Mouse (Mus musculus) lung, embryonic 16.5 days (tissue): ENCODE measurements around the gene Cacna1i. TPM values are rescaled to one million over a fixed set of nuclear protein-coding genes. Genes with fewer than 3 reads are reported as not detected.
A peak's percentile ranks its signal among the peaks of the same experiment; 100 is the strongest.

Experiments used
- ATAC-seq: fragments of 200-750 bp; cut with Nextera tagmentation; 2 replicates; pipeline ENCODE4 v1.8.0; 2017; ENCODE audit warnings: low read depth, mild to moderate bottlenecking, moderate library complexity
- H3K27ac ChIP-seq: fragments of 300-500 bp; sonication (generic); 2 replicates; pipeline ENCODE4 v1.5.1; 2014; ENCODE audit warnings: mild to moderate bottlenecking, control low read depth, low read length
- H3K27me3 ChIP-seq: fragments of 300-500 bp; sonication (generic); 2 replicates; pipeline ENCODE4 v1.6.1; 2014; ENCODE audit warnings: low read depth, low read length, mixed read lengths; ENCODE audit not compliant: control insufficient read depth, insufficient read depth
- H3K36me3 ChIP-seq: fragments of 300-500 bp; sonication (generic); 2 replicates; pipeline ENCODE4 v1.6.1; 2014; ENCODE audit warnings: low read length; ENCODE audit not compliant: control insufficient read depth, insufficient read depth
- H3K4me1 ChIP-seq: fragments of 300-500 bp; sonication (generic); replicated peaks from 2 replicates; pipeline ENCODE4 v1.6.1; 2014; ENCODE audit warnings: low read length, mixed read lengths; ENCODE audit not compliant: control insufficient read depth, insufficient read depth
- H3K4me2 ChIP-seq: fragments of 300-500 bp; sonication (generic); 2 replicates; pipeline ENCODE4 v1.6.1; 2014; ENCODE audit warnings: low read depth, low read length, control low read depth
- H3K4me3 ChIP-seq: fragments of 300-500 bp; sonication (generic); 2 replicates; pipeline ENCODE4 v1.5.1; 2014; ENCODE audit warnings: mild to moderate bottlenecking, low read length, control low read depth
- H3K9ac ChIP-seq: fragments of 300-500 bp; sonication (generic); 2 replicates; pipeline ENCODE4 v1.6.1; 2014; ENCODE audit warnings: low read length, control low read depth
- H3K9me3 ChIP-seq: fragments of 300-500 bp; sonication (generic); 2 replicates; pipeline ENCODE4 v1.6.1; 2016; ENCODE audit warnings: low read length; ENCODE audit not compliant: control insufficient read depth
- WGBS: fragments of 180-500 bp; shearing (Covaris S2); extraction: QIAGEN DNeasy Blood & Tissue Kit; methylation state at CpG from one replicate; pipeline ENCODE4 v1.1.7; 2014; 5-methylcytosine and 5-hydroxymethylcytosine counted together
- polyA plus RNA-seq: library from polyadenylated mRNA; unstranded; fragments of >200 nt; fragmentation: Nextera tagmentation; extraction: Ambion mirVana; gene quantifications from 2 replicates; pipeline ENCODE4 v1.2.1, GENCODE M21; 2015

Cacna1i gene
- polyA plus RNA-seq, 1 experiment from 2014 or later, result not detected

DNA sequence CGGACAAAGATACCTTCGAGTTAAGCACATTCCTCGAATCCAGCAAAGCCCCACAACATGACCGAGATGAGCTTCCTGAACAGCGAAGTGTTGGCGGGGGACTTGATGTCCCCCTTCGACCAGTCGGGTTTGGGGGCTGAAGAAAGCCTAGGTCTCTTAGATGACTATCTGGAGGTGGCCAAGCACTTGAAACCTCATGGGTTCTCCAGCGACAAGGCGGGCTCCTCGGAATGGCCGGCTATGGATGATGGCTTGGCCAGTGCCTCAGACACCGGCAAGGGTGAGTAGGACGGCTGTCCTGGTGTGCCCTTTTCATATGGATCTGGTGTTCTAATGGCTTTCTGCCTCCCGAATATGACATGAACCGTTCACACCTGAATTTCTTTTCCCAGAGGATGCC is 30.8 kb upstream of the Cacna1i start:
- Histone ChIP-seq H3K9me3 (no peaks in the 10 kb centered on the region), H3K36me3 (peaks cover 28% of the 10 kb centered on the region), H3K27ac (peak overlapping the region; percentile 98), H3K27me3 (no peaks in the 10 kb centered on the region), H3K4me3 (peak overlapping the region; percentile 99), H3K4me1 (peaks cover 25% of the 10 kb centered on the region), H3K4me2 (peak overlapping the region; percentile 95), H3K9ac (peak overlapping the region; percentile 100)
- WGBS, result 4% methylated on average over 16 of the region's 16 CpGs
- ATAC-seq, result no peak

DNA sequence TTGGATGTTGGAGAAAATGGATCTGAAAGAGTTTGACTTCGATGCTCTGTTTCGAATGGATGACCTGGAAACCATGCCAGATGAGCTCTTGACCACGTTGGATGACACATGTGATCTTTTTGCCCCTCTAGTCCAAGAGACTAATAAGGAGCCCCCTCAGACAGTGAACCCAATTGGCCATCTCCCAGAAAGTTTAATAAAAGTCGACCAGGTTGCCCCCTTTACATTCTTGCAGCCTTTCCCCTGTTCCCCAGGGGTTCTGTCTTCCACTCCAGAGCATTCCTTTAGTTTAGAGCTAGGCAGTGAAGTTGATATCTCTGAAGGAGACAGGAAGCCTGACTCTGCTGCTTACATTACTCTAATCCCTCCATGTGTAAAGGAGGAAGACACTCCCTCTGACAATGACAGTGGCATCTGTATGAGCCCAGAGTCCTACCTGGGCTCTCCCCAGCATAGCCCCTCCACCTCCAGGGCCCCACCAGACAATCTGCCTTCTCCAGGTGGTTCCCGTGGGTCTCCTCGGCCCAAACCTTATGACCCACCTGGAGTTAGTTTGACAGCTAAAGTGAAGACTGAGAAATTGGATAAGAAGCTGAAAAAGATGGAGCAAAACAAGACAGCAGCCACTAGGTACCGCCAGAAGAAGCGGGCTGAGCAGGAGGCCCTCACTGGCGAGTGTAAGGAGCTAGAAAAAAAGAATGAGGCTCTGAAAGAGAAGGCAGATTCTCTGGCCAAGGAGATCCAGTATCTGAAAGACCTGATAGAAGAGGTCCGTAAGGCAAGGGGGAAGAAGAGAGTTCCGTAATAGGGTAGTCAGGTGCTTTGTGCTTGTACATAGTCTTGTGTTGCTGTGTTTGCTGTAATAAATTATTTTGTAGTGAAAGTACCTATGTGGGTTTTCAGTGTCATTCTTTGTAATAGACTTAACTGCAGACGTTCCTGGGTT is 30.1 kb upstream of the Cacna1i start:
- WGBS, result 49% methylated on average over 12 of the region's 12 CpGs
- H3K27ac ChIP-seq, result peak overlapping the region; percentile 98
- peaks cover 25% of the 10 kb centered on the region for H3K4me1 ChIP-seq
- peak overlapping the region; percentile 99 for H3K4me3 ChIP-seq
- H3K9me3 ChIP-seq, result no peaks in the 10 kb centered on the region
- ATAC-seq, result no peak
- peaks cover 26% of the 10 kb centered on the region for H3K36me3 ChIP-seq
- peak overlapping the region; percentile 100 for H3K9ac ChIP-seq
- peak overlapping the region; percentile 95 for H3K4me2 ChIP-seq
- H3K27me3 ChIP-seq, result no peaks in the 10 kb centered on the region

DNA sequence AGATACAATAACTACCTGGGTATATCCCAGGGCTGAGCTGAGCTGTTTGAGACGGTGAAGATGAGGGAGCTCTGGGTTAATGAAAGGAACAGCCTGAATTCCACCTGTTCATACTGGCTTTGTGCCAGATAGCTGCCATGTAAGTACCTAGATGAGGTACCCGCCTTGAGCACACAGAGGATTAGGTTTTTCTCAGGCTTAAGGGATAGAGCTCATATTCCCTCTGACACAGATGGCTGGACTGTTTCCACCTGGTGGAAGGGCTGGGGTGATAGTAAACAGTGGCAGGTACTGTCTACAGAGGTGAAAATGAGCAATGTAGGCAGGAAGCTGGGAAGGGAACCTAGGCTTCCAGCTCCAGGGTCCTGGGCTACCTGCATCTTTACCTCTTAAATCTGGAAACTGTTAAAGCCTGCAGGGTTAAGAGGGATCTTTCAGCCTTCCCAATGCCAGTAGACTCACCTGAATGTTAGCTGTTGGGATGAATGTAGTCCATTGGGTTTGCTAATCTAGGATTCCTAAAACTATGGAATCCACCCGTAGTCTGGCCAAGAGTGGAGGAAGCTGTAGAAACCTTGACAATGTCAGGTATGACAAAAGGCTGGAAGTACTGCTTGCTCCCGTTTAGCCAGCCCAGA is 29.3 kb upstream of the Cacna1i start:
- WGBS, result 20% methylated on average over 4 of the region's 4 CpGs
- Histone ChIP-seq H3K36me3 (peaks cover 26% of the 10 kb centered on the region), H3K4me1 (peaks cover 25% of the 10 kb centered on the region), H3K27me3 (no peaks in the 10 kb centered on the region), H3K4me3 (0 out of 2 replicates have a peak overlapping the region, but pooled peaks have one; percentile 2), H3K4me2 (peak overlapping the region; percentile 95), H3K27ac (peak overlapping the region; percentile 48), H3K9me3 (no peaks in the 10 kb centered on the region), H3K9ac (no peak overlapping the region)
- ATAC-seq, result no peak

DNA sequence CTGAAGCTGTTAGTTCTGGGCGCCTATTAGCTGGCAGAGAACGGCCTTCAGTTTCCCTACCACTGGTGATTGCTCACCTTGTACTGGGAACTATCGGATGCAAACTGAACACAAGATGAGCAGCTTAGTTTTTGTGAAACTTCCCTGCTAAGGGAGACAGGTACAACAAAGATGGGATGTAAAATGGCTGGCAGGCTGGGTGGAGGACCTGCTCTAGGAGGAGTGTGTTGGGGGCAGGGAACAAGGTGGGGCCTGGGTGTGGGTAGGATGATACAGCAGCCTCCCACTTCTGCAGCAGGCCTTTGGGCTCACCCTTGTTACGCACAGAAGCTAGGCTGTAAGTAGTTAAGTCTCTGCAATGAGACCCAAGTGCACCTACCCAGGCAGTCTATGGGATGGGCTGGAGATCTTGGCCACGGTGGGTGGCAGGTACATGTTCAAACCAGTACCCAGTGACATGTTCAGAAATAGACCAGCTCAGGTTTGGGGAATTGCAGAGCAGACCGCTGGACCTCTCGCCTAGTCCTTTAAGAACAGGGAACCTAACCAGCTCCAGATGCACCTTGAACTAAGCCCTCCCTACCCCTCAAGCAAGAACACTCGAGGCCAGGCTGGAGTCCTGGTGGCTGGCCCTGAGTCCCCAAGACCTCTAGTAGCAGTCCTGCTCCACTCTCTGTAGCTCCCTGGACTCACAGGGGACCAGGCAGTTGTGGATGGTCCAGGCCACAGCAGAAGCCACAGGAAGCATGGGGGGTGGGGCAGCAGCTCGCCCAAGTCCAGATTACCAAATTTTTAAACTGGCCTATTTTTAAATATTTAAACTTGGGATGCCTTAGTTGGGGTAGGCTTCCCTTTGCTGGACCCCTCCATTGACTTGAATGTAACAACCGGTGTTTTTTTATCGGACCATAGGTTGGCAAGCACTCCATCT is 28.5 kb upstream of the Cacna1i start:
- no peak overlapping the region for H3K4me2 ChIP-seq
- WGBS, result 55% methylated on average over 11 of the region's 11 CpGs

DNA sequence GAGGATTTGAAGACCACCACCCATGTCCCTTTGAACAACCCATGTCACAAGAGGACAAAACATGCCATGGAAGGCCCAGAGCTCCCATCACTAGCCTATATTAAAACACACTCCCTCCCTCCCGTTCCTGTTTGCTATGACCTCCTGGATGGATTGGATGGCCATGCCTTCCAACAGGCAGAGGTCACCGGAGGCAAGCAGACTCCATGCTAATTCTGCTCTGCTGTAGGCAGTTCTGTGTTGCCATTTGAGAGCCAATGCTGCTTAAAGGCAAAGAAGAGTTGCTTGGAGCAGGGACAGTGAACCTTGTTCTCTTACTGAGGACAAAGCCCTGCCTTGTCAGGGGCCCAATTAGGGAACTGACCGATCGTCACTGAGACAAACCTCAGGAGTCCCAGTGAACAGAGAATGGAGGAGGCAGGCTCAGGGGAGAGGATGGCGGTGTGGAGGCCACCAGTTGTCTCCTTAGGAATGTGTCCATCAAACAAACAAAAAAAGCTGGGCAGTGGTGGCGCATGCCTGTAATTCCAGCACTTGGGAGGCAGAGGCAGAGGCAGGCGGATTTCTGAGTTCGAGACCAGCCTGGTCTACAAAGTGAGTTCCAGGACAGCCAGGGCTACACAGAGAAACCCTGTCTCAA is 27.5 kb upstream of the Cacna1i start:
- Histone ChIP-seq H3K9ac (no peak overlapping the region), H3K36me3 (peaks cover 26% of the 10 kb centered on the region)

More for the DNA sequence above, 28.5 kb upstream of the Cacna1i start:
- Histone ChIP-seq H3K27me3 (no peaks in the 10 kb centered on the region), H3K4me3 (0 out of 2 replicates have a peak overlapping the region, but pooled peaks have one; percentile 2), H3K4me1 (peaks cover 31% of the 10 kb centered on the region), H3K9me3 (no peaks in the 10 kb centered on the region), H3K27ac (peak overlapping the region; percentile 48), H3K9ac (no peak overlapping the region), H3K36me3 (peaks cover 26% of the 10 kb centered on the region)
- no peak for ATAC-seq

DNA sequence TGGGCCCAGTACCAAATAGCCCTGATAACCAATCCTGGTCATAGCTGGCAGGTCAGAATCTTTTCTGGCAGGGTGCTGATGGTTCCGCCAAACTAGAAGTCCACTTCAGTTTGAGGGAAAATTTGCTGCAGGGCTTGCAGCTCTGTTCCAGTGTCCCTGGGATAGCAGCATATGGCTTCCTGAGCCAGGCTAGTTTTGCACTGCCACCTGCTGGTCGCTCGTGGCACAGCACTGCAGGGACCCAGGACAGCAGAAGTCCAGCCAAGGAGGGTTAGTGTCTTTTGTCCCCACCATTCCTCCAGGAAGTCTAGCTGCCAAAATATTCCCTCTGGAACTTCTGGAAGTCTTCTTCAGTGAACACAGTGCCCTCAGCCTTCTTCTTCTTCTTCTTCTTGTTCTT is 26.4 kb upstream of the Cacna1i start:
- H3K4me3 ChIP-seq, result no peak overlapping the region
- H3K27ac ChIP-seq, result no peak overlapping the region
- 8% methylated on average over 3 of the region's 3 CpGs for WGBS
- peaks cover 26% of the 10 kb centered on the region for H3K36me3 ChIP-seq
- H3K9ac ChIP-seq, result no peak overlapping the region
- H3K4me1 ChIP-seq, result peaks cover 25% of the 10 kb centered on the region
- H3K27me3 ChIP-seq, result no peaks in the 10 kb centered on the region
- no peaks in the 10 kb centered on the region for H3K9me3 ChIP-seq
- no peak for ATAC-seq
- no peak overlapping the region for H3K4me2 ChIP-seq

More for the DNA sequence above, 27.5 kb upstream of the Cacna1i start:
- no peak for ATAC-seq
- no peaks in the 10 kb centered on the region for H3K9me3 ChIP-seq
- no peaks in the 10 kb centered on the region for H3K27me3 ChIP-seq
- no peak overlapping the region for H3K4me2 ChIP-seq
- H3K27ac ChIP-seq, result 0 out of 2 replicates have a peak overlapping the region, but pooled peaks have one; percentile 20
- peaks cover 23% of the 10 kb centered on the region for H3K4me1 ChIP-seq
- no peak overlapping the region for H3K4me3 ChIP-seq
- 73% methylated on average over 8 of the region's 8 CpGs for WGBS

DNA sequence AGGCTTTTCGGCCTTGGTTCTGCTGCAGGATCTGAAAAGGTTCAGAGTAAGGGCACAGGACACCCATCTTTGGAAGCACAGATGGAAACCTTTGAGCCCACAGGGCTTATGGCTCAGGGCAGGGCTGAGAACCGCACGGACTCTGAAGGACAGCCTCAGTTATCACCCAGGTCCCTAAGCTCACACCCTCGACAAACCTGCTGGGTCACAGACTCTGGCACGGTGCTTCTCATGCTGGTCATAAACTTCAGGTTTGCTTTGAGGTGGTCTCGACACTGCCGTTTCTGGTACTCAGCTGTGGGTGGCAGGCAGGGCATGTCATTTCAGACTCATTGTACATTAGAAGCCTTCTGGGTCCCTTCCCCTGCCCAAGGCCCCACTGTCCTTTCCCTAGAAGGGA is 25.9 kb upstream of the Cacna1i start:
- Histone ChIP-seq H3K4me1 (peaks cover 25% of the 10 kb centered on the region), H3K27ac (no peak overlapping the region), H3K27me3 (no peaks in the 10 kb centered on the region), H3K36me3 (peaks cover 25% of the 10 kb centered on the region), H3K9ac (no peak overlapping the region), H3K9me3 (no peaks in the 10 kb centered on the region), H3K4me2 (no peak overlapping the region), H3K4me3 (no peak overlapping the region)
- 73% methylated on average over 7 of the region's 7 CpGs for WGBS
- no peak for ATAC-seq
